Mouse (Mus musculus) lung, postnatal 0 days (tissue): ENCODE results near the gene Lbhd2.

Source experiments
- CTCF ChIP-seq: IDR thresholded peaks from 2 replicates; pipeline ENCODE4 v1.5.1; 2016; ENCODE audit warnings: antibody characterized with exemption, mild to moderate bottlenecking
- EP300 ChIP-seq: IDR thresholded peaks from 2 replicates; pipeline ENCODE4 v1.6.1; 2016; ENCODE audit warnings: antibody characterized with exemption, mild to moderate bottlenecking, control low read depth

GRCm38 (mm10) chr12:111377376-111377973 lies 29.1 kb upstream of the Lbhd2 start, which contains the start of gene Cdc42bpb:
- no peak for TF ChIP-seq CTCF
- no peak for TF ChIP-seq EP300
